Mouse (Mus musculus) hindbrain, embryonic 10.5 days (tissue): ENCODE data around the gene Lasp1. TPM values are rescaled to one million over a fixed set of nuclear protein-coding genes. Genes with fewer than 3 reads are reported as not detected.
"Not testable (repeated sequence)": the region's sequence is repeated elsewhere in the genome, so short reads cannot be mapped to it uniquely, and the experiment has no call there.

ENCODE experiments used
- DNase-seq: peaks from one replicate; pipeline ENCODE4 v3.0.0-alpha.2; 2017; ENCODE audit warnings: low spot score
- H3K27ac ChIP-seq: fragments of 300-500 bp; sonication (generic); 2 replicates; pipeline ENCODE4 v1.5.1; 2016; ENCODE audit warnings: mild to moderate bottlenecking, moderate library complexity
- H3K27me3 ChIP-seq: fragments of 300-500 bp; sonication (generic); 2 replicates; pipeline ENCODE4 v1.6.1; 2016; ENCODE audit warnings: mild to moderate bottlenecking; ENCODE audit not compliant: poor library complexity, insufficient read depth, severe bottlenecking
- H3K36me3 ChIP-seq: fragments of 300-500 bp; sonication (generic); 2 replicates; pipeline ENCODE4 v1.6.1; 2016; ENCODE audit warnings: mild to moderate bottlenecking, moderate library complexity
- H3K4me1 ChIP-seq: fragments of 300-500 bp; sonication (generic); replicated peaks from 2 replicates; pipeline ENCODE4 v1.6.1; 2016; ENCODE audit warnings: mild to moderate bottlenecking
- H3K4me3 ChIP-seq: fragments of 300-500 bp; sonication (generic); 2 replicates; pipeline ENCODE4 v1.5.1; 2016; ENCODE audit warnings: mild to moderate bottlenecking, moderate library complexity
- H3K9me3 ChIP-seq: fragments of 300-500 bp; sonication (generic); 2 replicates; pipeline ENCODE4 v1.6.1; 2016; ENCODE audit warnings: mild to moderate bottlenecking, moderate library complexity
- WGBS: fragments of 180-500 bp; shearing (Covaris S2); methylation state at CpG from one replicate; pipeline ENCODE4 v1.1.7; 2016; 5-methylcytosine and 5-hydroxymethylcytosine counted together
- polyA plus RNA-seq: library from polyadenylated mRNA; unstranded; fragments of >200 nt; fragmentation: Nextera tagmentation; extraction: Ambion mirVana; gene quantifications from 2 replicates; pipeline ENCODE4 v1.2.1, GENCODE M21; 2016

Lasp1 gene
- polyA plus RNA-seq, 1 experiment from 2014 or later, result 90.1 TPM

- Histone ChIP-seq H3K4me3 (no peak overlapping the region), H3K27me3 (no peaks in the 10 kb centered on the region), H3K4me1 (peaks cover 21% of the 10 kb centered on the region), H3K27ac (no peak overlapping the region), H3K36me3 (peaks cover 79% of the 10 kb centered on the region), H3K9me3 (no peaks in the 10 kb centered on the region)
- 91% methylated on average over 6 of the region's 6 CpGs for WGBS
- no peak for DNase-seq
These were observed 28.9 kb downstream of the Lasp1 start for GRCm38 (mm10) chr11:97827654-97828053.

- no peaks in the 10 kb centered on the region for H3K9me3 ChIP-seq
- H3K36me3 ChIP-seq, result peaks cover 79% of the 10 kb centered on the region
These were observed 30.6 kb downstream of the Lasp1 start for GRCm38 (mm10) chr11:97829365-97829764.

GRCm38 (mm10) chr11:97829913-97830476 is 31.2 kb downstream of the Lasp1 start:
- WGBS, result 85% methylated on average over 12 of the region's 12 CpGs
- H3K4me1 ChIP-seq, result peaks cover 10% of the 10 kb centered on the region; the same call in 1 of the 2 replicates
- H3K4me3 ChIP-seq, result no peak overlapping the region
- 0 out of 2 replicates have a peak overlapping the region, but pooled peaks have one; percentile 8 for H3K27ac ChIP-seq
- no peak for DNase-seq
- peaks cover 79% of the 10 kb centered on the region for H3K36me3 ChIP-seq
- H3K9me3 ChIP-seq, result no peaks in the 10 kb centered on the region
- H3K27me3 ChIP-seq, result no peaks in the 10 kb centered on the region

More at GRCm38 (mm10) chr11:97829365-97829764, 30.6 kb downstream of the Lasp1 start:
- no peak for DNase-seq
- no peak overlapping the region for H3K4me3 ChIP-seq
- 95% methylated on average over 7 of the region's 7 CpGs for WGBS
- H3K27ac ChIP-seq, result no peak overlapping the region
- no peaks in the 10 kb centered on the region for H3K27me3 ChIP-seq
- peaks cover 14% of the 10 kb centered on the region; the same call in 1 of the 2 replicates for H3K4me1 ChIP-seq

- Histone ChIP-seq H3K4me3 (no peak overlapping the region), H3K4me1 (peaks cover 5% of the 10 kb centered on the region; the same call in 1 of the 2 replicates), H3K9me3 (no peaks in the 10 kb centered on the region), H3K27me3 (no peaks in the 10 kb centered on the region), H3K27ac (no peak overlapping the region), H3K36me3 (peaks cover 79% of the 10 kb centered on the region)
- WGBS, result 87% methylated on average over 6 of the region's 6 CpGs
- DNase-seq, result no peak
These were observed 31.7 kb downstream of the Lasp1 start for GRCm38 (mm10) chr11:97830501-97830900.

- Histone ChIP-seq H3K4me1 (no peaks in the 10 kb centered on the region; the same call in 1 of the 2 replicates), H3K9me3 (no peaks in the 10 kb centered on the region), H3K4me3 (no peak overlapping the region), H3K27ac (no peak overlapping the region), H3K27me3 (no peaks in the 10 kb centered on the region), H3K36me3 (peaks cover 79% of the 10 kb centered on the region)
- no peak for DNase-seq
- 85% methylated on average over 11 of the region's 11 CpGs for WGBS
These were observed 33.2 kb downstream of the Lasp1 start for GRCm38 (mm10) chr11:97832001-97832400.

GRCm38 (mm10) chr11:97833352-97833751 is 34.6 kb downstream of the Lasp1 start:
- WGBS, result 75% methylated on average over 15 of the region's 15 CpGs
- peaks cover 78% of the 10 kb centered on the region for H3K36me3 ChIP-seq
- no peak for DNase-seq

GRCm38 (mm10) chr11:97836541-97836940 is 37.7 kb downstream of the Lasp1 start:
- H3K4me3 ChIP-seq, result no peak overlapping the region
- WGBS, result 64% methylated on average over 8 of the region's 8 CpGs
- H3K27me3 ChIP-seq, result no peaks in the 10 kb centered on the region
- peaks cover 57% of the 10 kb centered on the region for H3K36me3 ChIP-seq
- H3K4me1 ChIP-seq, result peaks cover 24% of the 10 kb centered on the region
- no peak overlapping the region for H3K27ac ChIP-seq
- DNase-seq, result no peak
- no peaks in the 10 kb centered on the region for H3K9me3 ChIP-seq

More at GRCm38 (mm10) chr11:97833352-97833751, 34.6 kb downstream of the Lasp1 start:
- Histone ChIP-seq H3K9me3 (no peaks in the 10 kb centered on the region), H3K4me1 (no peaks in the 10 kb centered on the region; the same call in 1 of the 2 replicates), H3K4me3 (no peak overlapping the region), H3K27me3 (no peaks in the 10 kb centered on the region), H3K27ac (0 out of 2 replicates have a peak overlapping the region, but pooled peaks have one; percentile 12)

- Histone ChIP-seq H3K36me3 (peaks cover 52% of the 10 kb centered on the region), H3K4me1 (peaks cover 29% of the 10 kb centered on the region)
- not testable (repeated sequence) for H3K4me3 ChIP-seq, DNase-seq, H3K27ac ChIP-seq, H3K27me3 ChIP-seq, H3K9me3 ChIP-seq
- WGBS, result 75% methylated on average over 9 of the region's 9 CpGs
These were observed 38.3 kb downstream of the Lasp1 start for GRCm38 (mm10) chr11:97837051-97837450.

- no peak for DNase-seq
- Histone ChIP-seq H3K27me3 (no peaks in the 10 kb centered on the region), H3K4me1 (peaks cover 33% of the 10 kb centered on the region), H3K27ac (no peak overlapping the region), H3K36me3 (peaks cover 47% of the 10 kb centered on the region), H3K4me3 (no peak overlapping the region), H3K9me3 (no peaks in the 10 kb centered on the region)
- WGBS, result 84% methylated on average over 7 of the region's 7 CpGs
These were observed 38.9 kb downstream of the Lasp1 start for GRCm38 (mm10) chr11:97837641-97838149.

- DNase-seq, result no peak
- Histone ChIP-seq H3K4me3 (no peak overlapping the region), H3K4me1 (peaks cover 33% of the 10 kb centered on the region), H3K27ac (peak overlapping the region; percentile 62), H3K9me3 (no peaks in the 10 kb centered on the region), H3K36me3 (peaks cover 40% of the 10 kb centered on the region), H3K27me3 (no peaks in the 10 kb centered on the region)
- 37% methylated on average over 10 of the region's 10 CpGs for WGBS
These were observed 40.1 kb downstream of the Lasp1 start for GRCm38 (mm10) chr11:97838779-97839440.

- peak overlapping the region; percentile 62 for H3K27ac ChIP-seq
- H3K4me1 ChIP-seq, result peaks cover 33% of the 10 kb centered on the region
- 53% methylated on average over 11 of the region's 11 CpGs for WGBS
- no peak for DNase-seq
- no peaks in the 10 kb centered on the region for H3K9me3 ChIP-seq
- peaks cover 33% of the 10 kb centered on the region for H3K36me3 ChIP-seq
- no peaks in the 10 kb centered on the region for H3K27me3 ChIP-seq
- H3K4me3 ChIP-seq, result no peak overlapping the region
These were observed 40.8 kb downstream of the Lasp1 start for GRCm38 (mm10) chr11:97839441-97840134.

- Histone ChIP-seq H3K27ac (peak overlapping the region; percentile 94), H3K27me3 (no peaks in the 10 kb centered on the region), H3K4me1 (peaks cover 33% of the 10 kb centered on the region), H3K36me3 (peaks cover 27% of the 10 kb centered on the region), H3K4me3 (peak overlapping the region; percentile 67; the same call in 1 of the 2 replicates), H3K9me3 (no peaks in the 10 kb centered on the region)
- DNase-seq, result no peak
- WGBS, result 79% methylated on average over 2 of the region's 2 CpGs
These were observed 41.3 kb downstream of the Lasp1 start for GRCm38 (mm10) chr11:97840135-97840490.
